Mouse (Mus musculus) heart, embryonic 13.5 days (tissue): ENCODE results near the gene Tgfbrap1. TPM values are rescaled to one million over a fixed set of nuclear protein-coding genes. Genes with fewer than 3 reads are reported as not detected.
"Not testable (repeated sequence)": the region's sequence is repeated elsewhere in the genome, so short reads cannot be mapped to it uniquely, and the experiment has no call there.

Experiments
- ATAC-seq: fragments of 200-750 bp; cut with Nextera tagmentation; 2 replicates; pipeline ENCODE4 v1.8.0; 2017; ENCODE audit warnings: moderate TSS enrichment; ENCODE audit not compliant: insufficient number of reproducible peaks, low FRiP score, low TSS enrichment; ENCODE audit errors: extremely low read depth
- H3K27ac ChIP-seq: fragments of 300-500 bp; sonication (generic); replicated peaks from 2 replicates; pipeline ENCODE4 v1.5.1; 2015; ENCODE audit warnings: moderate library complexity, mild to moderate bottlenecking, inconsistent platforms
- H3K27me3 ChIP-seq: fragments of 300-500 bp; sonication (generic); replicated peaks from 2 replicates; pipeline ENCODE4 v1.6.1; 2015; ENCODE audit warnings: mild to moderate bottlenecking, inconsistent platforms
- H3K36me3 ChIP-seq: fragments of 300-500 bp; sonication (generic); 2 replicates; pipeline ENCODE4 v1.6.1; 2015; ENCODE audit warnings: mild to moderate bottlenecking, inconsistent platforms
- H3K4me1 ChIP-seq: fragments of 300-500 bp; sonication (generic); 2 replicates; pipeline ENCODE4 v1.6.1; 2015; ENCODE audit warnings: inconsistent platforms
- H3K4me2 ChIP-seq: fragments of 300-500 bp; sonication (generic); 2 replicates; pipeline ENCODE4 v1.6.1; 2015; ENCODE audit warnings: inconsistent platforms, mild to moderate bottlenecking, moderate library complexity
- H3K4me3 ChIP-seq: fragments of 300-500 bp; sonication (generic); 2 replicates; pipeline ENCODE4 v1.5.1; 2015; ENCODE audit warnings: moderate library complexity, mild to moderate bottlenecking, inconsistent platforms
- H3K9ac ChIP-seq: fragments of 300-500 bp; sonication (generic); 2 replicates; pipeline ENCODE4 v1.6.1; 2015; ENCODE audit warnings: inconsistent platforms, mild to moderate bottlenecking, moderate library complexity
- H3K9me3 ChIP-seq: fragments of 300-500 bp; sonication (generic); 2 replicates; pipeline ENCODE4 v1.6.1; 2016; ENCODE audit warnings: inconsistent platforms
- WGBS: fragments of 180-500 bp; shearing (Covaris S2); methylation state at CpG from one replicate; pipeline ENCODE4 v1.1.7; 2015; ENCODE audit warnings: mixed read lengths; 5-methylcytosine and 5-hydroxymethylcytosine counted together
- polyA plus RNA-seq: library from polyadenylated mRNA; unstranded; fragments of >200 nt; fragmentation: Nextera tagmentation; extraction: Ambion mirVana; gene quantifications from 2 replicates; pipeline ENCODE4 v1.2.1, GENCODE M21; 2015

The Tgfbrap1 gene
- polyA plus RNA-seq, 1 experiment from 2014 or later = 7.0 TPM

GRCm38 (mm10) chr1:43070726-43071125, 27.7 kb downstream of the Tgfbrap1 start:
- ATAC-seq = no peak

GRCm38 (mm10) chr1:43067551-43067950, 30.9 kb downstream of the Tgfbrap1 start:
- Histone ChIP-seq H3K4me1 (no peaks in the 10 kb centered on the region), H3K9ac (no peak overlapping the region), H3K9me3 (no peaks in the 10 kb centered on the region), H3K27ac (no peak overlapping the region), H3K36me3 (peaks cover 64% of the 10 kb centered on the region), H3K4me3 (no peak overlapping the region), H3K4me2 (no peak overlapping the region), H3K27me3 (no peaks in the 10 kb centered on the region)
- 56% methylated on average over 7 of the region's 7 CpGs for WGBS
- no peak for ATAC-seq

More at GRCm38 (mm10) chr1:43070726-43071125, 27.7 kb downstream of the Tgfbrap1 start:
- Histone ChIP-seq H3K4me1 (no peaks in the 10 kb centered on the region), H3K4me3 (no peak overlapping the region), H3K9me3 (no peaks in the 10 kb centered on the region), H3K4me2 (no peak overlapping the region), H3K9ac (no peak overlapping the region), H3K27me3 (no peaks in the 10 kb centered on the region), H3K27ac (no peak overlapping the region), H3K36me3 (peaks cover 74% of the 10 kb centered on the region)
- 79% methylated on average over 5 of the region's 5 CpGs for WGBS

GRCm38 (mm10) chr1:43066573-43066972, 31.9 kb downstream of the Tgfbrap1 start:
- no peak overlapping the region for H3K9ac ChIP-seq
- no peak overlapping the region for H3K4me3 ChIP-seq
- 72% methylated on average over 8 of the region's 8 CpGs for WGBS
- H3K9me3 ChIP-seq = no peaks in the 10 kb centered on the region
- no peak for ATAC-seq
- H3K27ac ChIP-seq = no peak overlapping the region
- no peaks in the 10 kb centered on the region for H3K27me3 ChIP-seq
- no peak overlapping the region for H3K4me2 ChIP-seq
- no peaks in the 10 kb centered on the region for H3K4me1 ChIP-seq
- peaks cover 66% of the 10 kb centered on the region for H3K36me3 ChIP-seq

GRCm38 (mm10) chr1:43065615-43066310, 32.7 kb downstream of the Tgfbrap1 start:
- WGBS = 52% methylated on average over 9 of the region's 9 CpGs
- Histone ChIP-seq H3K4me2 (no peak overlapping the region), H3K4me1 (no peaks in the 10 kb centered on the region), H3K9ac (no peak overlapping the region), H3K27me3 (no peaks in the 10 kb centered on the region), H3K9me3 (no peaks in the 10 kb centered on the region), H3K36me3 (peaks cover 66% of the 10 kb centered on the region), H3K27ac (no peak overlapping the region), H3K4me3 (no peak overlapping the region)
- ATAC-seq = peak; percentile 37; the same call in 1 of the 2 replicates

GRCm38 (mm10) chr1:43051903-43052302, 46.5 kb downstream of the Tgfbrap1 start:
- no peak for ATAC-seq
- Histone ChIP-seq H3K9me3 (no peaks in the 10 kb centered on the region), H3K27ac (no peak overlapping the region), H3K9ac (no peak overlapping the region), H3K27me3 (no peaks in the 10 kb centered on the region), H3K4me1 (peaks cover 6% of the 10 kb centered on the region; the same call in 1 of the 2 replicates), H3K4me2 (no peak overlapping the region), H3K4me3 (no peak overlapping the region), H3K36me3 (peaks cover 90% of the 10 kb centered on the region)
- 86% methylated on average over 5 of the region's 5 CpGs for WGBS

DNA sequence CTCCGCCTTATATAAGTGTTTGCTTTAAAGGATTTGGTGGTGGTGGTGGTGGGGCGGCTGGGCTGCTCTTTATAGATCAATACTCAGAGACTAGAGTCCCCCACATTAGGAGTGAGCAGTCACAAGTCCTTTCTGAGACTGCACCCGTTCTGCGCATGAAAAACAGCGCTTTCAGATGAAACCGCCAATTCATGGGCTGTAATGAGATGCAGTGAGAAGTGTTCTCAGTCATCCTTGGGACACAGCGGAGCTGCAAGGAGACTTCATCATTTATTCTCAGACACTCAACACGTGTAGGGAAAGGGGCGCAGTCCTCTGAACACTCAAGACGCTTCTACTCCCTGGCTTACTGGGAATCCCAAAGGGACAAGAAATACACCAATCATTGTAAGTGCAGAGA, 50.6 kb downstream of the Tgfbrap1 start:
- Histone ChIP-seq H3K27me3 (no peaks in the 10 kb centered on the region), H3K4me3 (no peak overlapping the region), H3K9me3 (no peaks in the 10 kb centered on the region), H3K36me3 (peaks cover 51% of the 10 kb centered on the region), H3K27ac (no peak overlapping the region), H3K4me1 (peaks cover under 1% of the 10 kb centered on the region), H3K9ac (no peak overlapping the region), H3K4me2 (no peak overlapping the region)
- no peak for ATAC-seq
- WGBS = 86% methylated on average over 10 of the region's 10 CpGs

DNA sequence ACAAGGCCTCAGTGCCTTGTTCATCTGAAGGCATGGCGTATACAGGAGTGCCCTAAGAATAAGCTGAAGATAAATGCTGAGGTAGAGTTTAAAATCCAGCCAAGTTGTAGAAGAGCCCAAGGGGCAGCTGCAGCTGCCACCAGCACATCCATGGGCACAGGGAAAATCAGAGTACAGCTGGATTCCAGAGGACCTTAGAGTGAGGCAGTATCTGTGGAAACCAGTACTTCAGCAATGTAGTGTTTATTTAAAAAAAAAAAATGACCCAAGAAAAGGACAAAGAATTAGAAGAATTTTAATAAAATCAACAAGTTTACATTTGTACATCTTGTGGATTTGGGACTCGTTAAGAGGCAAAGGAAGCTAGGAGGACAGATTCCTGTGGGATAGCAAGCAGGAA, 51.4 kb downstream of the Tgfbrap1 start:
- Histone ChIP-seq H3K4me1 (peaks cover 6% of the 10 kb centered on the region), H3K9me3 (no peaks in the 10 kb centered on the region), H3K4me2 (no peak overlapping the region), H3K36me3 (peaks cover 43% of the 10 kb centered on the region), H3K27me3 (no peaks in the 10 kb centered on the region), H3K27ac (no peak overlapping the region), H3K4me3 (no peak overlapping the region), H3K9ac (no peak overlapping the region)
- no peak for ATAC-seq
- 58% methylated on average over 2 of the region's 2 CpGs for WGBS

DNA sequence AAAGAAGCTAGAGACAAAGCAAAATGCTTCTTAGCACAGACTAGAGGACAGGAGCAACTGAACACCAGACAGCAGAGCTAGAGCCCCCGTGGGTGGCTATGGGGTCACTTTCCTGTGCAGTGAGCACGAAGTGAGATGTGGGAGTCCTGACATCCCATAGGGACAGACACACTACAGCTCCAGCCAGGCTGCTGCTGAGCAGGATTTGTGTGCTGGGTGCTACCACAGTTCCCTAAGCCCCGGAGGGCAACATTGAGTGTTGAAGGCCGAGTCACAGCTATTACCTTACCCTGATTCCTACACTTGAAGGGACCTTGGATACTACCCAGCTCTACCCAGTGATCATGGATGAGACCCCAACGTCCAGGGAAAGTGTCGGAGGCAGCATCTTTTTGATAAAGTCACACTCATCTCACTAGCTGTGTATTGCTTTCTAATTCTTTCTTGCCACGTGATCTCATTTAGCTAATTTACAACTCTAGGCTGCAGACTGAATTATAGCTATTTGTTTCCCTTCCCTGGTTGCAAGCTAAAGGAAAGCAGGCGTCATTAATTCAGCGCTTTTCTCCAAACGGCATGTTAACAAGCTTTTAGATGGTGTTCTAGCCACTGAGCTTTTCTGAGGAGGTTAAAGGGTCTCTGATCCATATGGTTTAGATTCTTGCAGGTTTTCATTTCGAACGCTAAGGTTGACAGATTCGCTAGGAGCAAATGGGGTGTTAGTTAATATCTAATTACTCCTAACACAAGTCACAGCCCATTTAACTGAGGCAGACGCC, 53.0 kb downstream of the Tgfbrap1 start:
- Histone ChIP-seq H3K36me3 (peaks cover 27% of the 10 kb centered on the region), H3K4me2 (no peak overlapping the region), H3K27ac (no peak overlapping the region), H3K9ac (no peak overlapping the region), H3K9me3 (no peaks in the 10 kb centered on the region), H3K27me3 (no peaks in the 10 kb centered on the region), H3K4me1 (peaks cover 8% of the 10 kb centered on the region), H3K4me3 (no peak overlapping the region)
- 70% methylated on average over 14 of the region's 14 CpGs for WGBS
- ATAC-seq = no peak

- H3K27me3 ChIP-seq = no peaks in the 10 kb centered on the region
- H3K4me3 ChIP-seq = no peak overlapping the region
- no peak overlapping the region for H3K27ac ChIP-seq
- WGBS = 27% methylated on average over 6 of the region's 6 CpGs
- H3K9ac ChIP-seq = no peak overlapping the region
- no peaks in the 10 kb centered on the region for H3K9me3 ChIP-seq
- H3K36me3 ChIP-seq = no peaks in the 10 kb centered on the region
- H3K4me1 ChIP-seq = peaks cover 8% of the 10 kb centered on the region
- no peak overlapping the region for H3K4me2 ChIP-seq
- no peak for ATAC-seq
These were observed 56.2 kb downstream of the Tgfbrap1 start for GRCm38 (mm10) chr1:43042271-43042670.

DNA sequence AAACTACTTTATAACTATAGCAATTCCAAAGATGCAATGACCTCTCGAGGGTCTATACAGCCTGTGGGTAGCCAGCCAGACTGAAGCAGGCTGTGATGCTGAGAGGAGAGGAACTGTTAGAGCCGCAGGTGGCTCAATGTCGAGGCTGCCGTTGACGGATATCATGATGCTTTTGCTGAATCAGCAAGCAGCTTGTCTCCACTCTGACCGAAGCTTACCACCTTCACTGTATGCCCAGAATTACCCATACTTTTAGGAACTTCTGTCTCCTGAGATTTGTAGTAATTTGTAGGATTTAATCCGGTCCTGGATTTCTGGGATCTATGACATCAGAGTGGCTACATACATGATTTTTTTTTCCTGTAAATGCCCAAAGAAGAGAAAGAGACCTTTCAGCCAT, 62.4 kb downstream of the Tgfbrap1 start:
- no peaks in the 10 kb centered on the region for H3K9me3 ChIP-seq
- WGBS = 80% methylated on average over 7 of the region's 7 CpGs
- no peaks in the 10 kb centered on the region for H3K4me1 ChIP-seq
- H3K9ac ChIP-seq = no peak overlapping the region
- H3K27me3 ChIP-seq = no peaks in the 10 kb centered on the region
- H3K4me3 ChIP-seq = no peak overlapping the region
- H3K4me2 ChIP-seq = no peak overlapping the region
- ATAC-seq = no peak
- H3K27ac ChIP-seq = no peak overlapping the region
- no peaks in the 10 kb centered on the region for H3K36me3 ChIP-seq

DNA sequence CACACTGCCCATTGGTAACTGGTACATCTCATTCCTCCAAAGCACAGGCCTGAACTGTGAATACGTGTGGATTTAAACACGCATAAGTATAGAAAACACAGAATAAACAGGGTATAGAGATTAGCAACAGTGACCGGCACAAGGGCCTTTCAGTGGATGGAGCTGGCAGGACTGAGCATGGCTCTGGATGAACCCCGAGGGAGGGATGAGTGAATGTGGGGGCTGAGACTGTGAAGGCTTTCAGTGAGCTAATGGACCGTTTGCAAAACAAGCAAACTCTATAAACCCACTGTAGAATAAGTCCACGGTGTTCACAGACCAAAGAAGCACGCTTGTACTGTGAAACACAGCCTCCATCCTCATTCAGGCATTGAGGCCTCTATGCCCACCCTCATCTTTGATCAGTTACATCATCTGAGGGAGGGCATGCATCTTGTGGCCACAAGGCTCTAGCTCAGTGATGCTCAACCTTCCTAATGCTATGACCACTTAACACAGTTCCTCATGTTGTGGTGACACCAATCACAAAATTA, 83.2 kb downstream of the Tgfbrap1 start:
- H3K9ac ChIP-seq, ATAC-seq, H3K4me1 ChIP-seq, H3K36me3 ChIP-seq, H3K9me3 ChIP-seq, H3K4me3 ChIP-seq, H3K27me3 ChIP-seq, H3K4me2 ChIP-seq, H3K27ac ChIP-seq: not testable (repeated sequence)
- 79% methylated on average over 7 of the region's 7 CpGs for WGBS
